Mouse (Mus musculus): ENCODE data around the gene Rasgrf2.
A peak's percentile ranks its signal among the peaks of the same experiment; 100 is the strongest.

The Rasgrf2 gene

GRCm38 (mm10) chr13:91881837-91882480 is 249.5 kb downstream of the Rasgrf2 start:
- DNase-seq (ENCODE audit: low read depth, low spot score), result peak; percentile 73

DNA sequence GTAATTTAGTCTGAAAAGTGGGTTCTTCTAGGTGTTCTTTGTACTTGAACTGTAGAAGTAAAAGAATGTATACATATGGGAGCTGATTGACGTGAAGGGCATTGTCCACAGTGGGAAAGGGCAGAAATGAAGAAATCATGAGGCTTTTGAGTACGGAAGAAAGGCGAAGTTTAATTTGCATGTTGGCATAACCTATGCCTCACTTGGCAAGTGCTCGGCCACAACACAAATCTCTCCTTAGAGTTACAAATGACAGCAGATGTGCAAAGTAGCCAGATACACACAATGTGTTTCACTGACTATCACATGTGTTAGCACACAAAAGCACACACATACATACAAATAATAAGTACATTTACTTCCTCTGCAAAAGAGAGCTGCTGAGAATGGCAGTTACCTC is 251.2 kb downstream of the Rasgrf2 start:
- no peak for DNase-seq (ENCODE audit: low read depth, low spot score)

- no peak for DNase-seq (ENCODE audit: low read depth, low spot score)
Observed at GRCm38 (mm10) chr13:91877996-91878395, 253.5 kb downstream of the Rasgrf2 start.

GRCm38 (mm10) chr13:91877350-91877749 is 254.1 kb downstream of the Rasgrf2 start:
- DNase-seq (ENCODE audit: low read depth, low spot score), result no peak

GRCm38 (mm10) chr13:91876741-91877349 is 254.6 kb downstream of the Rasgrf2 start, which contains the start of gene Ckmt2:
TSS of gene Ckmt2 (minus strand) at chr13:91876885.
- no peak for DNase-seq (ENCODE audit: low read depth, low spot score)

- no peak for DNase-seq (ENCODE audit: low read depth, low spot score)
Observed at GRCm38 (mm10) chr13:91875581-91875980, 255.9 kb downstream of the Rasgrf2 start.

DNA sequence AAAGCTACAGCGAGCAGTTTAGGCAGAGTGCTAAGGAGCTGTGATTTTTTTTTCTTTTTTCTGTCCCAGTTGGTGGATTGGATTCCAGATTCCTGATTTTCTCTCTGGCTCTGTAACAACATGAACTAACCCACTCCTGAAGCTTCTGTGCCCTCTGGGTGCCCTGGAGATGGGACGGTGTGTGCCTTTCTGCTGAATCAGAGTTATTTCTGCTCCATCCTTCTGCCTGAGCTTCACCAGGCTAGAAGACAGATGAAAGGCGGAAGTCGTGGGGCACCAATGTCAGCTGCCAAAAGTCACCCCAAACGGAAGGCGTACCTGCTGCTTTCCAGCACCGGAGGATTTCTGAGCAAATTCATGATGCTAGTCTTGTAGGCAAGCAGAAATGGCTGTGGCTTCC is 256.9 kb downstream of the Rasgrf2 start:
- peak; percentile 75 for DNase-seq (ENCODE audit: low read depth, low spot score)

DNA sequence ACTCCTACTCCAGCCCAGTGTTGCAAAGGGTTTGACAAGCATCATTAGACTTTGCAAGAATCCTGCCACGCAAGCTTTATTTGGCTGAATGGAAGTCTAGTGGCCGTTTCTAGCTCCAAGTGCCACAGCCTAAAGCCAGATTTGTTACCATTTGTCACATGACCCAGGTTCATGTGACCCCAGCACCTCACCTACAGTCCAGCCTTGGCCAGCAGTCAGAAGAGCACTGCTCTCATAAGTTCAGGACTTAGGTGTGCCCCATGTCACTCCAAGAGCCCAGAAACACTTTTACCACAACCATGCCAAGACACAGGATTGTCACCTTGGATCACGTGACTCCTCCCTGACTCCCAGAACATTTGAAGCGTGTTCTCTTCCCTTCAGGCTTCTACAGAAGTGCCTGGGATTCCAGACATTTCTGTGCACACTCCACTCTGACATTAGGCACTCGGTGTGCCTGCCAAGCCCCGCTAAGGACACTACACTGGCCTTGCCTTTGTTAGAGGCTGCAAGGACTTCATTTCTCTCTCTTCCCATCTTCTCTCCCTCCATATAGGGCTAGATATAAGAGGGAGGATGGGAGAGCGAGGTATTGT is 257.6 kb downstream of the Rasgrf2 start:
- no peak for DNase-seq (ENCODE audit: low read depth, low spot score)

- no peak for DNase-seq (ENCODE audit: low read depth, low spot score)
Observed at GRCm38 (mm10) chr13:91868577-91868976, 262.9 kb downstream of the Rasgrf2 start.

DNA sequence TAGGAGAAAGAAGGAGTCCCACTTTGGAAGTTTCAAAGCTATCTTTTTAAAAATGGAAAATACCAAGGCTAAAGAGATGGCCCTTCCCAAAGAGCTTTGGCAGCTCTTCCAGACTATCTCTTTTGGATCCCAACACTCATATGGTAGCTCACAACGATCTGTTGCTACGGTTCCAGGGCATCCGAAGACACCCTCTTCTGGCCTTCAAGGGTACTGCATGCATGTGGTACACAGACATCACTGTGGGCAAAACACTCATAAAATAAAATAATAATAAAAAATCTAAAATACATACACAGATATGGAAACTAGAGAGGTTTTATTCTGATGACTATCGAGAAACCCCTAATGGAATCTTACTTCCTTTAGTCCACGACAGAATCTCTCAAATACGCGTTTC is 272.6 kb downstream of the Rasgrf2 start:
- DNase-seq (ENCODE audit: low read depth, low spot score), result no peak

DNA sequence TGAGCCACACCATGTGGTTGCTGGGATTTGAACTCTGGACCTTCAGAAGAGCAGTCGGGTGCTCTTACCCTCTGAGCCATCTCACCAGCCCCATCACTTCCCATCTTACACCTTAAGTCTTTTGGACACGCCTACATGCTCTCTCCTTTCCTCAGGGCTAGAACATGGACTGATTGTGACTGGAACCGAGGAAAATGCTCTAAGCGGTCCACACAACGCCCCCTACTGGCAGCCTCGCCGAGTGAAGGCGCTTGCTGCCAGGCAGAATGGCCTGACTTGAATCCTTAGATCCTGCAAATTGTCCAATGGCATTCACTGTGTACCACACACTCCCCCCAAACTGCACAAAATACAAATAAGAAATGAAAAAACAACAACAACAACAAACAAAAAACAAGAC is 274.0 kb downstream of the Rasgrf2 start:
- DNase-seq (ENCODE audit: low read depth, low spot score), result no peak

DNA sequence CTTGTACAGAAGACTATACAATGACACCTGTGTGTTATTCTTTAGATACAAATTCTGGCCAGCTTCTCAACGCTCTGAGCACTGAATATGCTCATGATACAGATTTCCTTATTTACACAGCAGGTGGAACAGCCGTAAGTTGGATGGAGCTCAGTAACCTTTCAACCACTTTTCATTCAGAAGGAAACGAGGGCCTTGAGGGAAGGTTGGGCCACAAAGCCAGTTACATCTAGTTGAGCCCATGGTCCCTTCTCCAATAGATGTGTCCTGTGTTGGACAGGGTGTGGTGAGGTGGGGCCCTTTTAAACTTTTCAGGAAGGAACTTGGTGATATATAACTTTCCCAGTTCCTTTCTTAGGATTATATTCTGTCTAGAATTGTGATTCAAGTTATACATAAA is 277.0 kb downstream of the Rasgrf2 start:
- no peak for DNase-seq (ENCODE audit: low read depth, low spot score)

Data from brain, adult 2 months (tissue).